Comparison of ENCODE assay signal across 8 mouse cellular contexts in the genomic region with DNA sequence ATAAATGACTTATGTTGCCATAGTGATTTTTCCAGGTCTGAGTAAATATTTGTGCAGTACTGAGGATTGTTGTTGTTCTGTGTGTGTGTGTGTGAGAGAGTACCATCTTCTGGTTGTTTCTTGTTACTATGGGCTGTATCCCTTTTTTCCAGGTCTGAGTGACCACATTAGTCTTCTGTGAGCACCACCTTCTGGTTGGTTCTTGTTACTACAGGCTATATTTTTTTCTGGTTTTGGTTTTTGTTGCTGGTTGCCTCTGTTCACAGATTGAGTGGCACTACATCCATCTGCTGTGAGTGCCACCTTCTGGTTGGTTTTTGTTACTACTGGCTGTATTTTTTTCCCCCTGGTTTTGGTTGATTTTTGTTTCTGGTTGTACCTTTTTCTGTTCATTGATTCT. TPM values are rescaled to one million over a fixed set of nuclear protein-coding genes. Genes with fewer than 3 reads are reported as not detected.
A peak's percentile ranks its signal among the peaks of the same experiment; 100 is the strongest.
DNase-seq lines count a peak whose midpoint lies in the region; ATAC-seq and TF ChIP-seq lines count a peak whose summit lies in the region.

No protein-coding gene starts in this region.

- no peaks in the 10 kb centered on the region for H3K9me3 ChIP-seq in stomach, postnatal 0 days (ENCODE audit: control insufficient read depth, low read length)

- CTCF ChIA-PET in Patski (lab: Charles Lee): interaction anchor here (1.0 kb wide), 1 partner anchor 22 kb away, joined by 3 read pairs; a partner anchor contains a TSS

- POLR2A ChIA-PET in Patski (lab: Charles Lee): no interaction called here

- no peaks in the 10 kb centered on the region for H3K79me2 ChIP-seq in heart, adult 2 months (replicated peaks; ENCODE audit: control insufficient read depth, insufficient read depth, low read length)

- no peak overlapping the region for H3K4me2 ChIP-seq in stomach, postnatal 0 days (replicated peaks; ENCODE audit: low read depth)

- no peak overlapping the region for H3K27ac ChIP-seq in heart, adult 2 months
- no peak overlapping the region for H3K27ac ChIP-seq in stomach, postnatal 0 days (replicated peaks)

- intact Hi-C loops in heart, adult 2 months (cut with DNase I): loop anchor here (2.0 to 5.0 kb wide), 3 partner anchors 162 to 511 kb away; a partner anchor contains a TSS
- intact Hi-C loops in heart, postnatal 25 days (cut with DNase I): loop anchor here (2.0 kb wide), 1 partner anchor 162 kb away; no protein-coding TSS in a partner anchor
- intact Hi-C loops in left cerebral cortex, postnatal 14 days (cut with DNase I): no loop called here

- DNase-seq in heart, adult 2 months: no peak
- no peak for DNase-seq in heart, postnatal 25 days (ENCODE audit: low spot score)
- DNase-seq in 3T3-L1 (ENCODE audit: low read depth, low spot score) (peak; percentile 69), Patski (ENCODE audit: low read depth, low spot score) (no peak)
- DNase-seq in left cerebral cortex, postnatal 14 days (ENCODE audit: low spot score in 2 of 2): peak; percentile 52 to 94
- no peak for DNase-seq in stomach, postnatal 0 days (ENCODE audit: low spot score)
- DNase-seq in ovary, postnatal 10 days (ENCODE audit: low spot score): no peak

- H3K4me3 ChIP-seq in heart, adult 2 months: no peak overlapping the region
- no peak overlapping the region for H3K4me3 ChIP-seq in stomach, postnatal 0 days (ENCODE audit: low read depth, low read length)

- in situ Hi-C loops in Patski (cut with MboI; ENCODE audit: low pct_unique_long_range_greater_than_20kb): no loop called here

- H3K9ac ChIP-seq in heart, adult 2 months (ENCODE audit: low read depth, low read length): no peak overlapping the region
- H3K9ac ChIP-seq in stomach, postnatal 0 days (ENCODE audit: low read length): no peak overlapping the region

- H3K4me1 ChIP-seq in heart, adult 2 months (ENCODE audit: control insufficient read depth, insufficient read depth, low read length): peaks cover 2% of the 10 kb centered on the region; the same call in 1 of the 2 replicates
- H3K4me1 ChIP-seq in stomach, postnatal 0 days (replicated peaks; ENCODE audit: control insufficient read depth, insufficient read depth): no peaks in the 10 kb centered on the region

- TF ChIP-seq EP300 in heart, adult 2 months (IDR thresholded peaks at IDR 0.05; ENCODE audit: insufficient read depth, low read depth, low read length): no peak
- TF ChIP-seq EP300 in stomach, postnatal 0 days (optimal IDR thresholded peaks at IDR 0.05): no peak

- TF ChIP-seq POLR2A in heart, adult 2 months (IDR thresholded peaks at IDR 0.05; ENCODE audit: insufficient read depth, low read depth, low read length): no peak

- no peaks in the 10 kb centered on the region for H3K27me3 ChIP-seq in heart, adult 2 months (ENCODE audit: control insufficient read depth, insufficient read depth, low read length)
- H3K27me3 ChIP-seq in Patski: no peaks in the 10 kb centered on the region
- no peaks in the 10 kb centered on the region for H3K27me3 ChIP-seq in stomach, postnatal 0 days (ENCODE audit: control insufficient read depth, insufficient read depth, low read length)

- TF ChIP-seq CTCF in heart, adult 2 months (IDR thresholded peaks at IDR 0.05): peak; percentile 84
- TF ChIP-seq CTCF in Patski (IDR thresholded peaks at IDR 0.05): peak; percentile 73
- TF ChIP-seq CTCF in stomach, postnatal 0 days (IDR thresholded peaks at IDR 0.05; ENCODE audit: low read depth): peak; percentile 72

- peak; percentile 15 for ATAC-seq in Patski
- peak; percentile 83 for ATAC-seq in common myeloid progenitor, adult 5-6 weeks (replicated peaks; ENCODE audit: low read depth, poor library complexity, severe bottlenecking)
- peak; percentile 67 for ATAC-seq in stomach, postnatal 0 days (ENCODE audit: low FRiP score, low TSS enrichment)

- no peaks in the 10 kb centered on the region for H3K36me3 ChIP-seq in heart, adult 2 months (ENCODE audit: control insufficient read depth, insufficient read depth, low read length)
- H3K36me3 ChIP-seq in stomach, postnatal 0 days (ENCODE audit: control insufficient read depth, insufficient read depth, low read length): no peaks in the 10 kb centered on the region

RNA-seq across cellular contexts. Expression of a gene that starts 18.1 kb away (rescaled TPM):
- 10 to 100 TPM; 48.3 to 57.2 TPM for total RNA-seq in heart, adult 2 months (2021)
- polyA plus RNA-seq in heart, adult 2 months (2012; rRNA removed): 13.2 and 19.1 TPM in 2 replicates
- total RNA-seq in heart, postnatal 25 days (2021): 10 to 100 TPM; 56.9 to 61.6 TPM
- polyA plus RNA-seq in Patski (2021): 80.1 TPM
- total RNA-seq in common myeloid progenitor, adult 5-6 weeks (2017): 105 and 109 TPM in 2 replicates
- 10 to 100 TPM; 28.9 to 43.8 TPM for total RNA-seq in left cerebral cortex, postnatal 14 days (2021)
- 74.9 and 77.1 TPM in 2 replicates for polyA plus RNA-seq in stomach, postnatal 0 days (2015; fragmentation: Nextera tagmentation; extraction: Ambion mirVana)

RNA-seq across cellular contexts. Expression of a gene that starts 18.3 kb away (rescaled TPM):
- 10 to 100 TPM; 19.0 to 20.9 TPM for total RNA-seq in heart, adult 2 months (2021)
- 23.1 and 24.4 TPM in 2 replicates for polyA plus RNA-seq in heart, adult 2 months (2012; rRNA removed)
- total RNA-seq in heart, postnatal 25 days (2021): 10 to 100 TPM; 21.8 to 24.7 TPM
- 53.8 TPM for polyA plus RNA-seq in Patski (2021)
- total RNA-seq in common myeloid progenitor, adult 5-6 weeks (2017): 95.4 and 106 TPM in 2 replicates
- 10 to 100 TPM; 74.4 to 86.5 TPM for total RNA-seq in left cerebral cortex, postnatal 14 days (2021)
- 5.7 and 6.4 TPM in 2 replicates for polyA plus RNA-seq in stomach, postnatal 0 days (2015; fragmentation: Nextera tagmentation; extraction: Ambion mirVana)

RNA-seq across cellular contexts. Expression of a gene that starts 22.2 kb away (rescaled TPM):
- total RNA-seq in heart, adult 2 months (2021): 1 to 10 TPM in 1 of 2 experiments, not detected in 1; 1.3 TPM
- polyA plus RNA-seq in heart, adult 2 months (2012; rRNA removed): not detected in 2 replicates
- 1 to 10 TPM in 1 of 2 experiments, not detected in 1; 1.5 TPM for total RNA-seq in heart, postnatal 25 days (2021)
- 10.8 TPM for polyA plus RNA-seq in Patski (2021)
- not detected in 2 replicates for total RNA-seq in common myeloid progenitor, adult 5-6 weeks (2017)
- total RNA-seq in left cerebral cortex, postnatal 14 days (2021): 1 to 10 TPM; 3.3 to 7.7 TPM
- polyA plus RNA-seq in stomach, postnatal 0 days (2015; fragmentation: Nextera tagmentation; extraction: Ambion mirVana): not detected in 2 replicates

RNA-seq across cellular contexts. Expression of a gene that starts 22.2 kb away (rescaled TPM):
- total RNA-seq in heart, adult 2 months (2021): 10 to 100 TPM; 23.3 to 25.5 TPM
- 46.9 and 68.1 TPM in 2 replicates for polyA plus RNA-seq in heart, adult 2 months (2012; rRNA removed)
- total RNA-seq in heart, postnatal 25 days (2021): 10 to 100 TPM; 21.1 to 24.2 TPM
- polyA plus RNA-seq in Patski (2021): 17.6 TPM
- 26.1 and 34.9 TPM in 2 replicates for total RNA-seq in common myeloid progenitor, adult 5-6 weeks (2017)
- 10 to 100 TPM; 22.1 to 26.4 TPM for total RNA-seq in left cerebral cortex, postnatal 14 days (2021)
- polyA plus RNA-seq in stomach, postnatal 0 days (2015; fragmentation: Nextera tagmentation; extraction: Ambion mirVana): 34.1 and 37.5 TPM in 2 replicates

RNA-seq across cellular contexts. Expression of a gene that starts 46.8 kb away (rescaled TPM):
- total RNA-seq in heart, adult 2 months (2021): 1 to 10 TPM; 2.5 to 3.4 TPM
- 3.9 and 5.2 TPM in 2 replicates for polyA plus RNA-seq in heart, adult 2 months (2012; rRNA removed)
- 1 to 10 TPM; 2.7 to 4.1 TPM for total RNA-seq in heart, postnatal 25 days (2021)
- polyA plus RNA-seq in Patski (2021): 20.0 TPM
- total RNA-seq in common myeloid progenitor, adult 5-6 weeks (2017): 63.1 and 65.1 TPM in 2 replicates
- 1 to 10 TPM; 2.7 to 3.1 TPM for total RNA-seq in left cerebral cortex, postnatal 14 days (2021)
- polyA plus RNA-seq in stomach, postnatal 0 days (2015; fragmentation: Nextera tagmentation; extraction: Ambion mirVana): 8.8 and 10.1 TPM in 2 replicates

Comparison
In these comparisons a context has a peak if more than half of its experiments do, and no peak if none do; other contexts are left out.
1. DNase-seq: peak in 3T3-L1 (single experiment) and left cerebral cortex, postnatal 14 days (2 of 2); none in heart, adult 2 months (0 of 2), heart, postnatal 25 days (single experiment), Patski (single experiment), stomach, postnatal 0 days (single experiment) and ovary, postnatal 10 days (single experiment).
2. ATAC-seq: peak in every context shown above with its lines; median percentile 83 in common myeloid progenitor, adult 5-6 weeks; 67 in stomach, postnatal 0 days; 15 in Patski.
3. Peak in every context shown above with its lines, with median percentiles within 50 percentile points of each other: CTCF ChIP-seq.